Mouse (Mus musculus) spleen, adult 2 months (tissue): Measurements from ENCODE around the gene Nom1.
A peak's percentile ranks its signal among the peaks of the same experiment; 100 is the strongest.

Source experiments
- CTCF ChIP-seq: fragments of 200-500 bp; IDR thresholded peaks from 2 replicates; pipeline ENCODE4 v1.5.1; 2011; ENCODE audit warnings: mild to moderate bottlenecking, inconsistent platforms; ENCODE audit not compliant: insufficient read depth, insufficient read length, insufficient replicate concordance; ENCODE audit errors: extremely low read depth
- POLR2A ChIP-seq: fragments of 200-500 bp; IDR thresholded peaks from 2 replicates; pipeline ENCODE4 v1.6.1; 2011; ENCODE audit warnings: low read depth, low read length, inconsistent platforms

DNA sequence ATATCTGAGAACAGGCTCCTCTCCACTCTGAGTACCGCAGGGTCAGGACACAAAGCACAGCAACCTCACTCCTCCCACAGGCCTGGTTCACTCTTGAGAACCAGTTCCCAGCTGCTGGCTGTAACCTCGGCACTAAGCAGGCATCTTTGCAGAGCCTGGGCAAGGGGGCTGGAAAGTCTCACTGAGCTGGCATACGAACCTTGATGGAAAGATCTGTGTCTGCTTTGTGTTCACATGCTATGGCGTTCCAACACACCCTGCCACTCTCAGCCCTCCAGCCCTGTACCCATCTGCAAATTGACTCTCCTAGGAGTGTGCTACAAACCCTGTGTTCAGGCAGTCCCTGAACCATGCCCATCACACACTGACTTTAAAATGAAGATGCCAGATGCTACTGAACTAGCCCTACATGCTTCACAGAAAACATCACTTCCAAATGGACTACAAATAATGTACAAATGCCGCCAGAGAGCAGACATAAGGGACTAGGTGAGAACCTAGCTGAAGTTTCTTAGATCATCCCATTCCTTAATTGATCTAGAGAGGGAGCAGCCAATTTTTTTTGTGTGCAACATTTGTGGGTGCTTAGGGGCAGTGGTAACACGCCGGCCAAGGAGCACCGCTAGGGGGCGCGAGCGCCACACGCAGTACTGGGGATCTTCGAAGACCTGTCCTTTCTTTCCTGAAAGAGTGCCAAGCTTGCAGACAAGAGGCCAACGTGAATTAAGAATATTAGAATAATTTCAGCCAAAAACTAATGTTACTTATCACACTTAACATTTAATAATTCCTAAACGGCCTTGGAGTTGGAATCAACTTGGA lies 45.3 kb upstream of the Nom1 start:
- no peak for TF ChIP-seq POLR2A
- TF ChIP-seq CTCF: peak; percentile 85
